Mouse (Mus musculus) megakaryocyte, adult 5-6 weeks (primary cell): ENCODE results near the gene Nid1. TPM values are rescaled to one million over a fixed set of nuclear protein-coding genes. Genes with fewer than 3 reads are reported as not detected.
"Not testable (repeated sequence)": the region's sequence is repeated elsewhere in the genome, so short reads cannot be mapped to it uniquely, and the experiment has no call there.

Experiments
- ATAC-seq: 2 replicates; pipeline ENCODE4 v1.8.0; 2016; ENCODE audit warnings: mild to moderate bottlenecking, inconsistent platforms; ENCODE audit not compliant: poor library complexity, severe bottlenecking
- total RNA-seq, 2 experiments: library from RNA; stranded (forward) in 1 of 2; stranded (reverse) in 1 of 2; fragments of 153-499, 151-499 nt in 1 of 2; fragments of 221-1000, 200-1000 nt in 1 of 2; gene quantifications; 2 replicates each; pipeline versions ENCODE4 v1.2.3 to v1.2.4; 2015 to 2017

Nid1 gene
- total RNA-seq, 2 experiments from 2014 or later, result not detected

DNA sequence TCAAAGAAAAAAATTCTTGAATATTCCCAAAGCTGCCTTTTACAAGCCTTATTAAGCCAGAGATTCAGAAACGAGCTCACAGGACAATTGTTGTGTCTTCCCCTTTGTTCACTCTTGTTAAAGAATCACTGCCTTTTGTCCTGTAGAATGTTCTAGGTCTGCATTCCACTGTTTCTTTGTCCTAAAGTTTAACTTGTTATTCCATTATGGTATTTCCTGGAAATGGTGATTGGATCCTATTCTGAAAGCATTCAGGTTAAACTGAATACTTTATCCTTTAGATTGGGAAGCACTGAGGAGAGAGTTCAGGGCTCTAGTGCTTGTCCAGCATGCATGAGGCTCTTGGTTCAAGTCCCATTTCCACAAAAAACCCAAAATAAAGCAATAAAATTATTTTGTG lies 13.6 kb downstream of the Nid1 start:
- not testable (repeated sequence) for ATAC-seq

DNA sequence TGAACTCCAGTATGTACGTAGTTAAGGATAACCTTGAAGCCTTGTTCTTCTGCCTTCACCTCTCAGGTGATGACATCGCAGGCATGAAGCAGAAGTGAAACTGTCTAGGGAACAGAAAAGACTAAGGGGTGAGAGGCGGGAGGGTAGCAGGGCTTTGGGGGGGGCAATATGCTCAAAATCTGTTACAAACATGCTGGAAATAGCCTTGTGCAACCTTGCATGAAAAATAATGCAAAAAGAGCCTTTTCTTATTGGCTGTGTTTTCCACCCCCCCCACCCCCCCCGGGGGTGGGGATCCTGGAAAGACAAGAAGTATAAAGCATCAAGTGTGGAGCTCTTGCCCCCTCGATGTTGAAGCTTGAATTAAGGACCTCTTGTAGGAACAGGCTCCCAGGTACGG lies 16.0 kb downstream of the Nid1 start:
- not testable (repeated sequence) for ATAC-seq

DNA sequence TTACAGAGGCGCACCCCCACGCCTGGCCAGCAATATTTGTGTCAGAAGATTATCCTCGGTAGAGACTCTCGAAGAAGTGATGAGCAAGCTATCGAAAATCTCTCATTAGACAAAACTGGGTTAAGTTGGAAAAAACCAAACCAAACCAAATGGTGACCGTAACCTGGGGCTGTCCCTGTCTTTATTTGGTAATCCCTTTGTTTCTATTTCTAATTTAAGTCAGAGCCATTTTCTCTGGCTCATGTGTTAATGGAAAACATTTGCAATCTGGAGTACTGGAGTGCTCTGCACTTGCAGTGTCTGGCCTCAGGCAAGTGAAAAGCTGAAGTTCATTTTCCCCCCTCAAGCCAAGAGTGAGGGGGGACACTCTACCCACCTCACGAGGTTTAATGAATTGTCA lies 16.9 kb downstream of the Nid1 start:
- not testable (repeated sequence) for ATAC-seq

DNA sequence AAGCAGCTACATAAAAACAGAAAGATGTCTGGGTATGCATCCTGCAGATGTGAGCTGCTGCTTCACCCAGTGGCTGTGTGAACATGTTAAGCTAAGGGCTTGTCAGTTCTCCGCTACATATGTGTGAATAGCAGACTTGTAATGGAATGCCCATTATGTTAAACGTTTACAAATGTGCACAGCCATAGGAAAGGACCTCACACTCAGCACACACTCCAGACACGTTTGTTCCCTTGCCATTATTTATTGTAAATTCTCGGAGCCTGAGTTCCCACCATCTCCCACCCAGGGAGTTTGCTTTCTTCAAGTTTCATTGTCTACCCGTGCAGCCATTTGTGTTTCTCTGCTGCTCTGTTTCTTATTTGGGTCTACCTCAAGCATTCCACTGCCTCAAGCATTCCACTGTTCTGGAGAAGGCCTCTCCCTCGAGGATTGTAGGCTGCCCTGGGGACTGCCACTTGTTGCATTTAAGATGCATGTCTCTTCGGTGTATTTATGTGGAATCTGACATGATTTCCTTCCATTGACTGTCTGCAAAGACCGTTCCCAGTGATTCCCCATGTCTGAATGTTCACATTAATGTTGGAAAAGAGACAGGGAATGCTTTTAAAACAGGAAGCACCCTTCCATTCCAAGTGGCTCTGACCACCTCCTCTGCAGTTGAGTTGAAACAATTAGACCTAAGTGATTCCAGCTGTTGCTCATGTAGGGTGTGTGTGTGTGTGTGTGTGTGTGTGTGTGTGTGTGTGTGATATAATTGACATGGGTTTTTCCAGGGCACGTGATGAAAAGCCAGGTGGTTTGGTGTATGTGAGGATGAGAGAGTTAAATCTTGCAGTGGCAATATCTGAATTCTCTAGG lies 18.5 kb downstream of the Nid1 start:
- not testable (repeated sequence) for ATAC-seq

DNA sequence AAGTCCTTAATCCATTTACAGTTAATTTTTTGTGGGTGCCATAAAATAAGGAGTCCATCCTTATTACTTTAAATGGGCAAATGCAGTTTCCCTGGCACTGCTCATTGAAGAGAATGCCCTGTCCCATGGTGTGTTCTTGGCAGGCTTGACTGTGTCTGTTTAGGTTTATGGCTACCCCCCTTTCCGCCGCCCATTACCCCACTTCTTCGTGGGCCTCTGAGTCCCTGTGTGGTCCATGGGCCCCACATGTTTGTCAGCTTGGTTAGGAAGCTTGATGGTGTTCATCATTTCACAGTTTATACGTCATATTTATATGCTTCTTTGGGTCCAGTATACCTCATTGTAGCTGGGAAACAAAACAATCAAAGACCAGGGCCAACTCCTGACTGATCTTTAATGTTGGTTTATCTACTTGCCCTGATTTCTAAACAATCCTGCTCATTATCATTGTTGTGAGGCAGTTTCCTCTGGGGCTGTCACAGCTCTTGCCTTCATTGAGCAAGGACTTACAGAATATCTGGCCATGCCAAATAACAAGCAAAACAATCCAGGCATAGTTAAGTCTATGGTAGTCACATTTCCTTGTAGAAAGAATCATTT lies 20.9 kb downstream of the Nid1 start:
- ATAC-seq, result no peak

DNA sequence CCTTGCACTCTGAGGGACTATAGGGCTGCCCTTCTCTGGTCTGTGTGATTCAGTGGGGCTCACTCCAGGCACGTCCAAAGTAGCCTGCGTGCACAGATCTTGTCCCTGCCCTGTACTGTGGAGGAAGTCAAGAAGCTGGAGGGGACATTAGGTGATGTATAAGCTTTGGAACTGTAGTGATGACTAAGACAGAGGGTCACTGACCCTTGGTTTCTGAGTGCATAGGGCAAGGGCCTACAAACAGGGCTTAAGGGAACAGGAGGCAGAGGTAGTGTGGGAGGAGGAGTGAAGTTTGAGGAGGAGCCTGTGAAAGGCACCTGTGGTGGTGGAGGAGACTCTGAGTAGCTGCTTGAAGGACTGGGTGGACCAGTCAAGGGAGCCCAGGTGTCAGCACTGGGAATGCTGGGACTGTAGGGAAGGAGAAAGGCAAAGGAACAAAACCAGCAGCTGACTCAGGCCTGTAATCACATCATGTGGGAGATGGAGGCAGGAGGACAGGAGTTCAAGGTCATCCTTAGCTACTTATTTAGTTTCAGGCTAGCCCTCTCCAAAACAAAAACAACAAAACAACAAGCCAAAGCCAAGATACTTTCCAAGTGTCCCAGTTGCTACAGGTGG lies 23.3 kb downstream of the Nid1 start:
- ATAC-seq, result no peak

DNA sequence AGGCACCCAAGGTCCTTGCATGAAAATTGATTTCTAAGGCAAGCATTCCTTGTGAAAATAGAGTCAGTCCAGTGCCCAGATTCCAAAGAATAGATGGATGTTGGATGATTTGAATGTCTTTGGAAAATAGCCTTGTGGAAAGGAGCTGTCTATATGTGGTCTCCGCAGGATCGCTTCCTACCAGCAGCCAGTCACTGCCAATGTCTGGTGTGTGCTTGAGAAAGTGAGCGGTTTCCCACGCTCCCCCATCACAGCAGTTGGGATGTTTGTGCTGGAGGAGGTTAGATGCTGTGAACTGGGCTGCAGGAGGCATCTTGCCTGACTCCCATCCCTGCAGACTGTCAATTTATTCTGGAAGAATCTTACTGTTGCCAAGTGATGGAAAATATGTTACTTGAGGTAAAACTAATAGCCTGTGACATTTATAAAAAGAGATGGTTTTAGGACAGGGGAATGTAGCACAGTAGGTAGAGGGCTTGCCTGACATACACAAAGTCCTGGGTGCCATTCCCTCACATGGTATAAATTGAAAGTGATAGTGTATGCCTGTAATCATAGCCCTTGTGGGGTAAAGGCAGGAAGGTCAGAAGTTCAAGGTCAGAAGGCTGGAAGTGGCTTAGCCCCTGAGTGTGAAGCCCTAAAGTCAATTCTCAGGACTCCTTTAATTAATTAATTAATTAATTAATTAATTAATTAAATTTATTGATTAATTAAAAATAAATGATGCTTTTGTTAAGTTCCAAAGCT lies 24.3 kb downstream of the Nid1 start:
- no peak for ATAC-seq

DNA sequence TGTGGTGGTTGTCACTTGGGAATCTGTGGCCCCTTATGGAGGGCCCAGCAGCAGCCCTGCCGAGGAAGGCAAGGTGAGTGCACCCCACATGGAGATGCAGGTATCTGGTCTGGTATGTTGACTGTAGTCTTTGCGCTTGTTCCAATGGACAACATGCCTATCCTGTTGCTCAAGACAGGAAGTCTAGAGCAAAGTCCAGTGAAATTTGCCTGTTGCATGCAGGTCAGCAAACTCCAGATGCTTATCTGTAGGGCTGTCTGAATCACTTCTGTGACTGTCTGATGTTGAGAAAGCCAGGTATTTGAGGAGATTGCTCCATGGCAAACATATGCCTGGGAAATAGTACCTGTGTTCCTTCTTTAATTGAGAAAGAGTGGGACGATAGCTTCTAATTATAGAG lies 26.6 kb downstream of the Nid1 start:
- ATAC-seq, result no peak

DNA sequence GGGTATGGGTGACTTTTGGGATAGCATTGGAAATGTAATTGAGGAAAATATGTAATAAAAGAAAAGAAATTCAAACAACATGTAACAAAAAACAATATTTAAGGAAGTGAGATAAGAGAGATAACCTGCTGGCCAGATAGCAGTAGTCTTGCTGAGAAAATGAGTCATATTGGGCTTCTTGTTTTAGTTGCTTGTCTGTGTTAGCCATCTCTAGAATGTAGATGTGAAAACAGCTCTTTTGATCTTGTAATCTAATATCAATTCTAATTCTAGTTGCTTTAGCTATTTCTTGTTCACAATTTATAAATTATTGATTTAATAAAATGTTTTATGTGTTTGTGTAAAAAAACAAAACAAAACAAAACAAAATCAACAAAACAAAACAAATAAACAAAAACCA lies 29.9 kb downstream of the Nid1 start:
- ATAC-seq, result not testable (repeated sequence)

DNA sequence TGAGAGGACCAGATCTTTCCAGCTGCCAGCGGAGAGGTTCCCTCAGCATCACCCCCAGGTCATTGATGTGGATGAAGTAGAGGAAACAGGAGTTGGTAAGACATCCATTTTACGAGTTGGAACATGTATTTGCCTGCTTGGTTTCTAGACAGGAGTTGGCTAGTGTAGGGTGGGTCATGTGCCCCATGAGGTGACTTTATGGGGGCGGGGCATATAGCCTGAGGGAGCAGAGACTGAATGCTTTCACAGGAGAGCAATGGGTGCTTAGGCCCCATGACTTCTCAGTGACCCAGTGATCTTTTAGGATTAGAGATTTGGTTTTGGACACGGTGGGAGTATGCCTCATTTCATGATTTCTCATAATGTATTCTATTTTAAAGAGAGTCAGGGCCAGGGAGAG lies 31.2 kb downstream of the Nid1 start:
- no peak for ATAC-seq

DNA sequence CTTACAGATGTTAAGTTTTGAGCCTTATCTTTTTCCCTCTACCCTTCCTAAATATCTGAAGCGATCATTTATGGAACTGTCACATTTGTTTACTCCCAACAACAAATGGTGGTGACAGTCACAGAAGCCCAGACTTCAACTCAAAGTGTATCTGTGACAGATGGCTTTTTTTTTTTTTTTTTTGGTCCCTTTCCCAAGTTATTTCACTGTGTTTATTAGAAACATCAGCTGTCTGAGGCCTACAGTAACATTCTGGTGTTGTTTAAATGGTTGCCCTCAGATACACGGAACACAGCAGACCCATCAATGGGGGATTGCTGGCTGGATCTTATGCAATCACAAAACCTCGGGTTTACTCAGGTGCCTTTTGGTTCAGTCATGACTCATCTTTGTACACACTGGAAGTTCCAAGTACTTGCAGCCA lies 34.0 kb downstream of the Nid1 start:
- ATAC-seq, result no peak

DNA sequence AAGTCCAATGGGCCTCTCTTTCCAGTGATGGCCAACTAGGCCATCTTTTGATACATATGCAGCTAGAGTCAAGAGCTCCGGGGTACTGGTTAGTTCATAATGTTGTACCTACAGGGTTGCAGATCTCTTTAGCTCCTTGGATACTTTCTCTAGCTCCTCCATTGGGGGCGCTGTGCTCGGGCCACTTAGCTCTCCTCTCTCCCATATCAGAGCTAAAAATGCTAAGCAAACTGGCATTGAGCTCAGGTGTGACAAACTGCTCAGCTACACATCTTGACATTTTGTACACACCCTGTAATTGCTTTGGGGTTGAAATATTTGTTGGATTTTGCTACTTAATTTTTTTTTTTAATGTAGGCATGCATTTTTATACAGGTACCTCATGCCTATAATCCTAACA lies 37.1 kb downstream of the Nid1 start:
- ATAC-seq, result not testable (repeated sequence)

DNA sequence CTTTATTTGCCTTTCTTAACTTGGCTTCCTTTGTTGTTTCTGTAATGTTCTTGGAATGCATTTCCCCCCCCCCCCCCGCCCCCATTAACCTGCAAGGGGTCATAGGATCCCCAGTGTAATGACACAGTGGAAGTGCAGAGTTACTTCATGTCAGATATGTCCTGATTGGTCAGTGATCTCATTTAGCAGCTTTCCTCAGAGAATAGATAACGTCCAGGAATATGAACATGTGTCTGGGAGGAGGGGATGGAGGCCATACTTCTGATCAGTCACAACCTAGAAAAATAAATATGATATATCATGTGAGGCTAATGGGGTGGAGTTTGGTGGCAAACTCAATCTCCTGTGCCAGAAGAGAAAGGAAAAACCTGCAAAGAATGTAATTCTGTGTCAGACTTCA lies 37.6 kb downstream of the Nid1 start:
- ATAC-seq, result no peak

DNA sequence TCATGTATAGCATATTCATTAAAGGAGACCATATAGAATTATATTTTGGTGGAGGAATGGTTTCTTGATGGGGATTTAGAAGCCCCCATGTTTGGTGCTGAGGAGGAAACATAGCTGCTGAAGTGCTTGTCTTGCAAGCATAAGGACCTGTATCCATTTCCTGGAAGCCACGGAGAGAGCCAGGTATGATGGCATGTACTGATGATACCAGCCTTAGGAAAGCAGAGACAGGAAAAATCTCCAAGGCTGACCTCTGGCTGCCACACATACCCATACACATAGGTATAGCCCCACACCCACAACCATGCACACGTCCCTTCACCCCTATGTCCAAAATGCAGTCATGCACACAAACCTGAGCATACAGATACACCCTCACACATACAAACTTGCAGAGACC lies 39.2 kb downstream of the Nid1 start:
- no peak for ATAC-seq

DNA sequence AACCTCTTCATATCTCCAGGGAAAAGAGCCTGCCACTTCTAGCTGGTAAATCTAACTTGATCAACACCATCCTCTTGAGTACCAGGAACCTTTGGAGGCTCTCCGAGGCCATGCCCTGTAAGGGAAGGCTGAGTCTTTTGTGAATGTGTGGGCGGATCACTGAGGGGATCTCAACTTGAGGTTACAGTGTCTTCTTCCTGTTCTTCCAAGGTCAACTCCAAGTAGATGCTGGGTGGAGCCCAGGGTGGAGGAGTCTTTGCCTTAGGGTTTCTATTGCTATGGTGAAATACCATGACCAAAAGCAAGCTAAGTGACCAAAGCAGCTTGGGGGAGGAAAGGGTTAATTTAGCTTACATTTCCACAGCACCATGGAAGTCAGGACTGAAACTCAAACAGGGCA lies 39.7 kb downstream of the Nid1 start:
- no peak for ATAC-seq

DNA sequence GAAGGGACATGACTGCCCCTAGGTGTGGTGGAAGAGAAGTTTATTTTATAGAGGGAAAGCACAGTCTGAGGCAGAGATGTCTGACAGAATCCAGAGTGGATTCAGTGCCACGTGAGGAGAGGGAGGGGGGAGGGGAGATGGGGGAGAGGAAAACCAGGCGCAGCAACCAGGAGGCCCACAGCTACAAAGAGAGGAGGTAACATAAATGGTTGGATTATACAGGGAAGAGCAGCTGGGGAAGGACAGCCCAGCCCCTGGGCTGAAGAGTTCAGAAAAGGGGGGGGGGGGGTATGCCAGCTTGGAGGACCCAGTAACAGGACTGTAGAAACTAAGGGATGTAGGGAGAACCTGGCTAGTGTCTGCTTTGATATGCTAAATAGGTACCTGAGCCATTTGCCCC lies 42.6 kb downstream of the Nid1 start:
- no peak for ATAC-seq

DNA sequence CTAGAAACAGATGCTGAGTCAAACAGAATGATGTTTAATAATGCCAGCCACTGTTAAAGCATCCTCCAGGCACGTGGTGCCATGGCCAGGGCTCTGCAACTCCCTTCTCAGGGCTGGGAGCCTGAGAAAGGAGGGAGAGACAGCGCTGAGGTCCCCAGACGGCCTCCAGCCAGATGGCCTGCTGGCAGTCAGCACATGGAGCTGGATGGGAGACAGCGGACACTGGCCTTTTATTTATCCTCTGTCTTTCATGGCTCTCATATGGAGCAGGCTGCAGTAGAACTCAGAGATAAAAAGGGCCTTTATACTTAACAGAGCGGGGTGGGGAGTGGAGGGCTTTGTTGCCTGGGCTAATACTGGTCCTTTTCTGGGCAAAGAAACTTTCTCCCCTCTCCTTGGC lies 43.7 kb downstream of the Nid1 start:
- ATAC-seq, result no peak

DNA sequence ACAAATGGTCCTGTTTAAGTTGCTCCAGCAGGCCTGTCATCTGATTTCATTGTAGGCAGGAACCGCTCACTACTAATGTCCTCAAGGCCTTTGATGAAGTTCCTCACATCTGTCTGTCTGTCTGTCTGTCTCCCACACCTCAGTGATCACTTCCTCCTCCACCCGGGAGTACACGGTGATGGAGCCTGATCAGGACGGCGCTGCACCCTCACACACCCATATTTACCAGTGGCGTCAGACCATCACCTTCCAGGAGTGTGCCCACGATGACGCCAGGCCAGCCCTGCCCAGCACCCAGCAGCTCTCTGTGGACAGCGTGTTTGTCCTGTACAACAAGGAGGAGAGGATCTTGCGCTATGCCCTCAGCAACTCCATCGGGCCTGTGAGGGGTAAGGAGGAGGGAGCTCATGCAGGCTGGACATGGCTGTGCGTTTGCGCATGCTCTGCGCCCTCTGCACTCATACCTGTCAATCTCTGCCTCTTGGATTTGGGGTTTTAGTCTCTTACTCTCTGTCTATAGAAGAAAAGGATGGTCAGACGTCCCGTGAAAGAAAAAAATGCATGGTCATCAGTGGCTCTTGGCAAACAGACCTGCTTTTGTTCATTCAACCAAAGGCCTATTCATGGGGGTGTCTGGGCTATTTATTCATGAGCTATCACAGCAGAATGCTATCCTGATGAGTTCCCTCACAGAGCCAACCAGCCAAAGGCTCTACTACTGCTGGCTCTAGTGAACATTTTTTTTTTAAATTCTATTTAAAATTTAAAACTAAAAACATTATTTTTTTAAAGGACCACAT lies 44.7 kb downstream of the Nid1 start:
- ATAC-seq, result no peak

DNA sequence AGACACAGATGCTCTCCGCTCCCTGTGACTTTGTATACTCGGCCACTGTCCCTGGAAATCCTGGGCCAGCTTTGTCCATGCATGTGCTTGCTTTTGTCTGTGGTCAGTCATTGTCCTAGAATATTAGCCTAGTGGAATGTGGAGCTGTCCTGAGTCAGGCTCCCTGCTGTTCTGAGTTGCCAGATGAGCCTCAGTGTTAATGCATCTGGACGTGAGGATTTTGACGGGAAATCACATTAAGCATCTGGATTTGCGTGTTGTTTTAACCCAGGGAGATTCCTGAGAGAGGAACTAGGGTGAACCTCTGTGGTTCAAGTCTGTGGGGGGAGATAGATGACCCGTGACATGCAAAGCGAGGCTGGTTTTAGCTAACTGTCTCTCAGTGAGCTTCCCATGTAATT lies 47.0 kb downstream of the Nid1 start:
- no peak for ATAC-seq

DNA sequence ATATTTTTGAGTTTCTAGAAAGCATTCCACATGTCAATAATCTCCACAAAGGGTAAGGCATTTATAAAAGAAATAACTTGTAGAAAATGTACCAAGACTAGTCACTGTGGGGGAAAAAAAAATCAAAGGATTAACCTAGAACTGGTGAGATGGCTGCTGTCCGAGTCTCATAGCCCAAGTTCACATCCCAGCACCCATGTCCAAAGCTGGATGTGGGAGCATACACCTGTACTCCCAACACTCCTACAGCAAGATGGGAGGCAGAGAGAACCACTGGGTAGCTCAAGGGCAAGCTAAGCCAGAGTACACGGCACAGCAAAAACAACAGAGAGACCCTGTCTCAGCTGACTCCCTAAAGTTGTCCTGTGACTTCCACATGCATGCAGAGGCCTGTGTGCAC lies 47.5 kb downstream of the Nid1 start:
- no peak for ATAC-seq

DNA sequence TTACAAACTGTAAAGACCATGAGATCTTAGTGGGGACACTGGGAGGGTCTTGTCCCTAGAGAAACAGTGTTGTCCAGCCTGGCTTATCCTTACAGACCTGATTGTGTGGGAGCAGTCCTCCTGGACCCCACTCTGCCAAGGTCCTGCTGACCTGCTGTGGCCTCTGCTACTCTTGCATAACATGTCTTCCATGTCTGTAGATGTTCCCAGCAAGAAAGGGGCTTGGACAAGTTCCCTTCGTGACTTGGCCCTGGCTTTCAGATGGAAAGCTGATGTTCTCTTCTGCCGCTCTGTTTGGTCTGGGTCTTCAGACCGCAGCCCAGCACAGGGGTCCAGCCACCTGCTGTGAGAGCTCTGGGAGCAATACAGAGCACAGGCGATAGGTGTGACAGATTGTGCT lies 48.3 kb downstream of the Nid1 start:
- no peak for ATAC-seq
